In genomic region chr5:119130176-119130575, GRCm38 (mm10) we compare ENCODE assay signal across 19 mouse cellular contexts.
"Had no signal": no experiment of that assay in that cellular context is flagged by ENCODE, and none has a peak within 500 bp of the region (broad histone marks: within the 10 kb centered on the region; RNA-seq: fewer than 3 reads in every experiment).

No protein-coding gene starts in this region.

- H3K4me1 ChIP-seq: liver, embryonic 15.5 days; midbrain, embryonic 12.5 days; midbrain, embryonic 15.5 days; neural tube, embryonic 12.5 days; neural tube, embryonic 15.5 days had no signal

- H3K36me3 ChIP-seq: intestine, embryonic 15.5 days; liver, embryonic 15.5 days; lung, embryonic 15.5 days; midbrain, embryonic 12.5 days; midbrain, embryonic 15.5 days; neural tube, embryonic 12.5 days; neural tube, embryonic 15.5 days had no signal

- H3K27ac ChIP-seq: intestine, embryonic 15.5 days; layer of hippocampus, adult 2 months; liver, embryonic 15.5 days; lung, embryonic 15.5 days; midbrain, embryonic 12.5 days; midbrain, embryonic 15.5 days; neural tube, embryonic 12.5 days; neural tube, embryonic 15.5 days; stomach, postnatal 0 days had no signal

- H3K27me3 ChIP-seq: intestine, embryonic 15.5 days; liver, embryonic 15.5 days; lung, embryonic 15.5 days; midbrain, embryonic 12.5 days; midbrain, embryonic 15.5 days; neural tube, embryonic 12.5 days; neural tube, embryonic 15.5 days had no signal

- DNase-seq: kidney, adult 11 months; layer of hippocampus, adult 9-11 months; lung, adult 18-20 months; lung, postnatal 10 days; lung, postnatal 36 days; right cerebral cortex, adult 18-20 months; right cerebral cortex, postnatal 14 days; right cerebral cortex, postnatal 4 days; thymus, adult 2 months; thymus, postnatal 25 days had no signal

- H3K4me3 ChIP-seq: intestine, embryonic 15.5 days; layer of hippocampus, adult 2 months; liver, embryonic 15.5 days; lung, embryonic 15.5 days; midbrain, embryonic 12.5 days; midbrain, embryonic 15.5 days; neural tube, embryonic 12.5 days; neural tube, embryonic 15.5 days had no signal
